Mouse (Mus musculus) lung, embryonic 16.5 days (tissue): ENCODE data around the gene Ppp1r8. TPM values are rescaled to one million over a fixed set of nuclear protein-coding genes. Genes with fewer than 3 reads are reported as not detected.
A peak's percentile ranks its signal among the peaks of the same experiment; 100 is the strongest.
"Not testable (repeated sequence)": the region's sequence is repeated elsewhere in the genome, so short reads cannot be mapped to it uniquely, and the experiment has no call there.

Experiments used
- ATAC-seq: fragments of 200-750 bp; cut with Nextera tagmentation; 2 replicates; pipeline ENCODE4 v1.8.0; 2017; ENCODE audit warnings: low read depth, mild to moderate bottlenecking, moderate library complexity
- H3K27ac ChIP-seq: fragments of 300-500 bp; sonication (generic); 2 replicates; pipeline ENCODE4 v1.5.1; 2014; ENCODE audit warnings: mild to moderate bottlenecking, control low read depth, low read length
- H3K27me3 ChIP-seq: fragments of 300-500 bp; sonication (generic); 2 replicates; pipeline ENCODE4 v1.6.1; 2014; ENCODE audit warnings: low read depth, low read length, mixed read lengths; ENCODE audit not compliant: control insufficient read depth, insufficient read depth
- H3K36me3 ChIP-seq: fragments of 300-500 bp; sonication (generic); 2 replicates; pipeline ENCODE4 v1.6.1; 2014; ENCODE audit warnings: low read length; ENCODE audit not compliant: control insufficient read depth, insufficient read depth
- H3K4me1 ChIP-seq: fragments of 300-500 bp; sonication (generic); replicated peaks from 2 replicates; pipeline ENCODE4 v1.6.1; 2014; ENCODE audit warnings: low read length, mixed read lengths; ENCODE audit not compliant: control insufficient read depth, insufficient read depth
- H3K4me2 ChIP-seq: fragments of 300-500 bp; sonication (generic); 2 replicates; pipeline ENCODE4 v1.6.1; 2014; ENCODE audit warnings: low read depth, low read length, control low read depth
- H3K4me3 ChIP-seq: fragments of 300-500 bp; sonication (generic); 2 replicates; pipeline ENCODE4 v1.5.1; 2014; ENCODE audit warnings: mild to moderate bottlenecking, low read length, control low read depth
- H3K9ac ChIP-seq: fragments of 300-500 bp; sonication (generic); 2 replicates; pipeline ENCODE4 v1.6.1; 2014; ENCODE audit warnings: low read length, control low read depth
- H3K9me3 ChIP-seq: fragments of 300-500 bp; sonication (generic); 2 replicates; pipeline ENCODE4 v1.6.1; 2016; ENCODE audit warnings: low read length; ENCODE audit not compliant: control insufficient read depth
- WGBS: fragments of 180-500 bp; shearing (Covaris S2); extraction: QIAGEN DNeasy Blood & Tissue Kit; methylation state at CpG from one replicate; pipeline ENCODE4 v1.1.7; 2014; 5-methylcytosine and 5-hydroxymethylcytosine counted together
- polyA plus RNA-seq: library from polyadenylated mRNA; unstranded; fragments of >200 nt; fragmentation: Nextera tagmentation; extraction: Ambion mirVana; gene quantifications from 2 replicates; pipeline ENCODE4 v1.2.1, GENCODE M21; 2015

Gene Ppp1r8
- polyA plus RNA-seq, 1 experiment from 2014 or later, result 58.4 TPM

DNA sequence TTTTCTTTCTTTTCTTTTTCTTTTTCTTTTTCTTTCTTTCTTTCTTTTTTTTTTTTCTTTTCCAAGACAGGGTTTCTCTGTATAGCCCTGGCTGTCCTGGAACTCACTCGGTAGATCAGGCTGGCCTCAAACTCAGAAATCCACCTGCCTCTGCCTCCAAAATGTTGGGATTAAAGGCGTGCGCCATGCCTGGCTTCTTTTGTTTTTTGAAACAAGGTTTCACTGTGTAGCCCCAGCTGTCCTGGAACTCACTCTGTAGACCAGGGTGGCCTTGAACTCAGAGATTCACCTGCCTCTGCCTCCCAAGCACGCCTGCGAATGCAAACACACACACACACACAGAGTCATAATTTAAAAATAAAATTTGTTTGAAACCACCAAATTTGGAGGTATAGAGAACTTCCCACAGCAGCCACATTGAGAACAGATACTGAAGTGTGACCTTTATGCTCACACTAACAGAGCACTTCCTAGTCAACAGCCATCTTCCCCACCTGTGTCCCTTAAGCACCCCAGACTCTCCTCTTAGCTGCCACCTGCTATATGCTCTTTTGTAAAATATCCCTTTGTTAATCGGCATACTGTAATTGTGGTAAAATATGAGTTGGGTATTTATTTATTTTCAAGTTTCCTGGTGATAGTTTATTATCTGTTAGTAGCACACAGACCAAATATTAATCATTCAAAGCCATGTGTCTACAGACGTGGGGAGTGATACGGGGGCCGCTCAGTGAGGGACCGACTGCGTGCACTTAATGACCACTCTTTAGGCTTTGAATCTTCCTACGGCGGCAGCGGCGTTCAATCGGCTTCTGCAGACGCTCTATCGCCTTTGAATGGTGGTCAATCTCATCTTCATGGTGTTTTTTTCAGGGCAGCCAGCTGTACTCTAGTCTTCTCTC lies 41.5 kb downstream of the Ppp1r8 start:
- Histone ChIP-seq H3K9ac (no peak overlapping the region), H3K4me1 (no peaks in the 10 kb centered on the region; the same call in 1 of the 2 replicates), H3K4me2 (0 out of 2 replicates have a peak overlapping the region, but pooled peaks have one; percentile 2), H3K27me3 (no peaks in the 10 kb centered on the region), H3K27ac (peak overlapping the region; percentile 25; the same call in 1 of the 2 replicates), H3K9me3 (no peaks in the 10 kb centered on the region), H3K4me3 (no peak overlapping the region), H3K36me3 (no peaks in the 10 kb centered on the region)
- ATAC-seq, result no peak
- 74% methylated on average over 18 of the region's 18 CpGs for WGBS

DNA sequence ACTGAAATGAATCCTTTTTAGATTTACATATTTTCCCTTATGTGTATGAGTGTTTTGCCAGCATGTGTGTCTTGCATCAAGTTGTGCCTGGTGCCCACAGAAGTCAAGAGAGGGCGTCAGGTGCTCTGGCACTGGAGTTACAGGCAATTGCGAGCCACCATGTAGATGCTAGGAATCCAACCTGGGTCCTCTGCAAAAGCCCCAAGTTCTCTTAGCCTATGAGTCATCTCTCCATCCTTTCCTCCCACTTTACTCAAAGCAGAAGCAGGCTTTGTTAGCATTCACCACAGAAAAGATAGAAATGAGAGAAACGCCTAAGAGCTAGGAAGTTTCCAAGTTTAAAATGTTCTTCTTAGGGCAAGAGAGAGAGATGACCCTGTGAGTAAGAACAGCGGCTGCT lies 43.1 kb downstream of the Ppp1r8 start:
- Histone ChIP-seq H3K9ac (no peak overlapping the region), H3K4me3 (no peak overlapping the region), H3K4me1 (peaks cover 6% of the 10 kb centered on the region; the same call in 1 of the 2 replicates), H3K27ac (no peak overlapping the region), H3K27me3 (peaks cover 6% of the 10 kb centered on the region), H3K9me3 (no peaks in the 10 kb centered on the region), H3K36me3 (no peaks in the 10 kb centered on the region), H3K4me2 (no peak overlapping the region)
- ATAC-seq, result no peak
- WGBS, result 81% methylated on average over 4 of the region's 4 CpGs

DNA sequence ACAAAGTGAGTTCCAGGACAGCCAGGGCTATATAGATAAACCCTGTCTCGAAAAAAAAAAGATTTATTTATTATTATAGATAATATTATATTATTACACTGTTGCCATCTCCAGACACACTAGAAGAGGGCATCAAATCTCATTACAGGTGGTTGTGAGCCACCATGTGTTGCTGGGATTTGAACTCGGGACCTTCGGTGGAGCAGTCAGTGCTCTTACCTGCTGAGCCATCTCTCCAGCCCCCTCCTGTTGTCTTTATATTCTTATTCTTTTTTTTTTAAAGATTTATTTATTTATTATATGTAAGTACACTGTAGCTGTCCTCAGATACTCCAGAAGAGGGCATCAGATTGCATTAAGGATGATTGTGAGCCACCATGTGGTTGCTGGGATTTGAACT lies 44.3 kb downstream of the Ppp1r8 start:
- not testable (repeated sequence) for H3K27ac ChIP-seq, H3K4me3 ChIP-seq, H3K27me3 ChIP-seq, H3K4me2 ChIP-seq, H3K36me3 ChIP-seq, H3K4me1 ChIP-seq, H3K9me3 ChIP-seq, ATAC-seq, H3K9ac ChIP-seq
- 79% methylated on average over 3 of the region's 3 CpGs for WGBS

DNA sequence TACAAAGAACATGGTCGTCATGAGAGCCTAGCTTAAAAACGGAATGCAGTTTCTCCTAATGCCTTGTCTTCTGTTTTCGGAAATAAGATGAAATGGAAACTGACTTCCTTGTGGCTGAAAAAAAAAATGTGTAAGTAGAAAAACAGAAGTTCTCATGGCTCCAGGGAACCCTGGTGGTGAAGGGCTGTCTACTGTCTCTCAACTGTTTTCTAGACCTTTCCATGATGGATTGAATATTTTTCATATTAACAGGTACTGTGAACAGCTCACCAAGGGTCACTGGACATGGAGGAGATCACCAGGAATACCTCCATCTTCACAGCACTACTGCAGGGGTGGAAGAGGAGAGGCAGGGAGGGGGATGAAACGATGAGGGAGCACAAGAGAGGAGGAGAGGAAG lies 44.9 kb downstream of the Ppp1r8 start:
- WGBS, result 56% methylated on average over 4 of the region's 4 CpGs
- Histone ChIP-seq H3K36me3 (no peaks in the 10 kb centered on the region), H3K27me3 (peaks cover 8% of the 10 kb centered on the region), H3K27ac (no peak overlapping the region), H3K9me3 (no peaks in the 10 kb centered on the region), H3K4me1 (peaks cover 6% of the 10 kb centered on the region; the same call in 1 of the 2 replicates), H3K4me2 (no peak overlapping the region), H3K9ac (no peak overlapping the region), H3K4me3 (no peak overlapping the region)
- no peak for ATAC-seq

DNA sequence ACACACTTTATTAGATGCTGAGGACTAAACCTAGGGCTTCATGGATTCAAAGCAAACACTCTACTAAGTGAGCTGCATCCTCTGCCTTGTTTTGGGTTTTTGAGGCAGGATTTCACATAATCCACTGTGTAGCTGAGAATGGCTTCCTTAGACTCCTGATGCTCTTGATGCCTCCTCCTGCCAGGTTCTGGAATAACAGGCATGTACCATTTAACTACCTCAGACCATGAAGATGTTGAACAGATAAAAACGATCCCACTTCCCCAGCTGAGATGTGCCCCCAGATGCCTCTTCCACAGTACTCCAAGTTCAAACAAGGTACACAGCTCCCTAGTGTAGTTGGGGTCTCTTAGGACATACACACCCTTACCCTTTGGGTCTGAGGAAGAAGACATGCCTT lies 45.5 kb downstream of the Ppp1r8 start:
- Histone ChIP-seq H3K4me3 (no peak overlapping the region), H3K9ac (no peak overlapping the region), H3K4me1 (peaks cover 6% of the 10 kb centered on the region; the same call in 1 of the 2 replicates), H3K9me3 (no peaks in the 10 kb centered on the region), H3K27ac (no peak overlapping the region), H3K36me3 (no peaks in the 10 kb centered on the region), H3K4me2 (no peak overlapping the region), H3K27me3 (peaks cover 8% of the 10 kb centered on the region)
- ATAC-seq, result no peak
- WGBS, result 57% methylated on average over 1 of the region's 1 CpGs

DNA sequence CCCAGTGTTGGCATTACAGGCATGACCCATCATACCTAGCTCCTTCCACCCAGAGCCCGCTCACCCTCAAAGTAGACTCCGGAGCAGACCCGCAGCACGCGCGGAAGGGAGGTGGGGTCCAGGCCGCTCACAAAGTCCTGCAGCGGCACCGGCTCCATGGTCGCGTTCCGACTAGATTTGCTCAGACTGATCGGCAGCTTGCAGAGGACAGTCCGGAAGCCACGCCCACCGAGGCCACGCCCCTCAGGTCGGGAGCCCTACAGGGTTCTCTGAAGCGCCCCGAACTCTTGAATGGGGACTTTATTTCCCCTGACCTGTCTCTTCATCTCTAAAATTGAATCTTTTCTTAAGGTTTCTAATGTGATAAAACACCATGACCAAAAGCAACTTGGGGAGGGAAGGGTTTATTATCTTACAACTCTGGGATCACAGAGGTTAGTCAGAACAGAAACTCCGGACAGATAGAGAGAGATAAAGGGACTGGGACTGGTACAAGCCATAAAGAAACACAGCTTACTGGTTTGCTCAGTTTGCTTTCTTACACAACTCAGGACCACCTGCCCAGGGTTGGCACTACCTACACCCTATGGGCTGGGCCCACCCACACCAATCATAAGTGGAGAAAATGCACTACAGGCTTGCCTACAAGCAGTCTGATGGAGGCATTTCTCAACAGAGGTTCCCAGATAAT lies 46.6 kb downstream of the Ppp1r8 start, which contains the start of gene Themis2:
Themis2 (minus strand) TSS at position 192 of the 691 bp plus-strand sequence.
- Histone ChIP-seq H3K27ac (no peak within 1 kb of the TSS), H3K9me3 (no peaks in the 10 kb centered on the region), H3K4me1 (peaks cover 6% of the 10 kb centered on the region; the same call in 1 of the 2 replicates), H3K27me3 (peaks cover 8% of the 10 kb centered on the region), H3K36me3 (no peaks in the 10 kb centered on the region), H3K4me3 (peak within 1 kb of the TSS; percentile 45), H3K9ac (peak within 1 kb of the TSS; percentile 62), H3K4me2 (peak within 1 kb of the TSS; percentile 69)
- ATAC-seq, result peak; percentile 71
- 2% methylated on average over 21 of the region's 21 CpGs for WGBS

DNA sequence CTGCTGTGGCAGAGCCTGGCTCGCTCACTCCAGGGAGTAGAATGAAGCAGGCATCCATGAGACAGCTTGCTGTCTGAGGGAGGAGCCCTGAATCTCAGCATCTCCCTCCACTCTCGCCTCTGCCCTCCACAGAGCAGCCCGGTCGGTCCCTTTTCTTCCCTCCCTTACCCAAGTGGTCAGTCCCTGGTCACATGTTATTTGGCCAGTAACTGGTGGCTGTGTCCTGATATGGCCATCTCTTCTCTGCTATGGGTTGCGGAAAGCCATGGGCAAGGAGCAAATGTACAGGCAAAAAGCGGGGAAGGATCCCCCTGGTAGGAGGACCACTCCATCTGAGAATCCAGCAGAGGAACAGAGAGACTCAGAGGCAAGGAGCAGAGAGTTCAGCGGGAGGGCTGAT lies 47.8 kb downstream of the Ppp1r8 start:
- no peak for ATAC-seq
- peaks cover 6% of the 10 kb centered on the region; the same call in 1 of the 2 replicates for H3K4me1 ChIP-seq
- H3K27me3 ChIP-seq, result peaks cover 8% of the 10 kb centered on the region
- H3K4me3 ChIP-seq, result no peak overlapping the region
- no peaks in the 10 kb centered on the region for H3K9me3 ChIP-seq
- H3K36me3 ChIP-seq, result no peaks in the 10 kb centered on the region
- no peak overlapping the region for H3K9ac ChIP-seq
- 55% methylated on average over 7 of the region's 7 CpGs for WGBS
- no peak overlapping the region for H3K4me2 ChIP-seq
- no peak overlapping the region for H3K27ac ChIP-seq

DNA sequence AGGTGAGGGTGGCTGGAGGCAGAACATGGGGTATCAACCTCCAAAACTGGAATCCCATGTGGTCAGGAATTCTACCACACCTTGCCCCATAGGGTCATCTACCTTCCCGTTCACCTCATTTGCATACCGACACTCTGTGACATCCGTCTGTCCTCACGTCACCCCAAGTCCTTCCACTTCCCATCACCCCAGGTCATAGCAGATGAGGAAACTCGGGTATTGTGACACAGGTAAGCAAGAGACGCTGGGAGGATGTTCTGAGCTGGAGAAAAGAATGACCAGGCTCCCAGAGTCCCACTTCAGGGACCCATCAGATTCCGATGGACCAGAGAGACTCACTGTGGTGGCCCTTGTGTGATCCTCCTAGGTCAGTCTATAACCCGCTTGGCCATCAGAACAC lies 48.2 kb downstream of the Ppp1r8 start:
- H3K9me3 ChIP-seq, result no peaks in the 10 kb centered on the region
- H3K9ac ChIP-seq, result no peak overlapping the region
- H3K27me3 ChIP-seq, result peaks cover 8% of the 10 kb centered on the region
- no peak overlapping the region for H3K4me2 ChIP-seq
- no peak overlapping the region for H3K4me3 ChIP-seq
- no peak overlapping the region for H3K27ac ChIP-seq
- 59% methylated on average over 8 of the region's 8 CpGs for WGBS
- no peak for ATAC-seq
- H3K4me1 ChIP-seq, result peaks cover 6% of the 10 kb centered on the region; the same call in 1 of the 2 replicates
- no peaks in the 10 kb centered on the region for H3K36me3 ChIP-seq

DNA sequence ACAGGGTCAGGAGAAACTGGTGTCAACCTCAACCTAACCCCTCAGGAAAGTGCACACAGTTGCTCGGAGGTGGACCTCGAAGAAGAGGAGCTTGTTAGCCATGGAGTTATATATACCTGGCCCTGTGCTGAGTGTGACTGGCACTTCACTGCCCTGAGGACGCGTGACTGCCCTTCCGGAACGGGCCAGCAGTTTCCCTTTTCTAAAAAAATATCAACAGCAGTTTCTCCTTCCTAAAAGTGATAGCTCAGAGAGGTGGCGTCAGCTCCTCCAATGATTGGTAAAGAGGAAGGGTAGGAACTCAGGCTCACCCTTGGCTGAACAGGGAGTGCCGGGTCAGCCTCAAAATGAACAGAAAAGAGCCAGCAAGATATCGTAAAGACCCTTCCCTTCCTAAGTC lies 48.9 kb downstream of the Ppp1r8 start:
- H3K4me2 ChIP-seq, result no peak overlapping the region
- WGBS, result 52% methylated on average over 9 of the region's 9 CpGs
- no peak overlapping the region for H3K4me3 ChIP-seq
- no peak overlapping the region for H3K27ac ChIP-seq
- peaks cover 6% of the 10 kb centered on the region; the same call in 1 of the 2 replicates for H3K4me1 ChIP-seq
- no peak overlapping the region for H3K9ac ChIP-seq
- H3K9me3 ChIP-seq, result no peaks in the 10 kb centered on the region
- peaks cover 8% of the 10 kb centered on the region for H3K27me3 ChIP-seq
- H3K36me3 ChIP-seq, result no peaks in the 10 kb centered on the region
- ATAC-seq, result no peak
